Mouse (Mus musculus) embryo, embryonic 11 days (tissue): ENCODE measurements at regions not wholly inside any gene's neighbourhood (a gene's known extent, or its start where the extent isn't known, plus 50 kb on each side); places are given as distances from the start of the nearest gene placed in this dataset.
"Not testable (repeated sequence)": the region's sequence is repeated elsewhere in the genome, so short reads cannot be mapped to it uniquely, and the experiment has no call there.

Experiments
- DNase-seq: peaks from one replicate; pipeline ENCODE4 v3.0.0-alpha.2; 2015

DNA sequence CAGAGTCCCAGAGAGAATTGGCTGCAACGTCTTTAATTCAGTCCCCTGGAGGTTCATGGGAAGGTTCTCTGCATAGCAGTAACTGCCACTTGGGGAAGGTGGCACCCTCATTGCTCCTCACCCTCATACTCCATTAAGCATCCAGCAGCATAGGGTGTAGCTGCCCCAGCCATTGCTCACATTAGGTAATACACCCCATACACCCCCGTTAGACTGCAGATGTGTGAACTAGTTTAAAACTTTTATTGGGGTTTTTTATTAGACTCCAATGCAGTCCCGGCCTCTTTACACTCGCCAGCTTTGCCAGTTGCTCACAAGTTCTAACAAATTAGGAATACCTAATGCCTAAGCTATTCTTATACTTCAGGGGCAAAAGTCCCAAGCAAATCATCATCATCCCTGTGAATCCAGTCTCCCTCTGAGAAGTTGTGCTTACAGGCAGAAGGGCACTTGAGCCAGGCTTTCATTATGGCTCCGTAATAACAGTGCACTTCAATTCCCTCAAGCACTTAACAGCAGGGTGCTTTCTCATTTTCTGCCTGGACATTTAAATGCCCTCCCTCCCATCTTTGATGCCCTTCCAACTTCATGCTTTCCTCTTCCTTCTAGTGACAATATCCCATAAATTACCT lies 265.7 kb downstream of the Lyplal1 start:
- peak; percentile 10 for DNase-seq

DNA sequence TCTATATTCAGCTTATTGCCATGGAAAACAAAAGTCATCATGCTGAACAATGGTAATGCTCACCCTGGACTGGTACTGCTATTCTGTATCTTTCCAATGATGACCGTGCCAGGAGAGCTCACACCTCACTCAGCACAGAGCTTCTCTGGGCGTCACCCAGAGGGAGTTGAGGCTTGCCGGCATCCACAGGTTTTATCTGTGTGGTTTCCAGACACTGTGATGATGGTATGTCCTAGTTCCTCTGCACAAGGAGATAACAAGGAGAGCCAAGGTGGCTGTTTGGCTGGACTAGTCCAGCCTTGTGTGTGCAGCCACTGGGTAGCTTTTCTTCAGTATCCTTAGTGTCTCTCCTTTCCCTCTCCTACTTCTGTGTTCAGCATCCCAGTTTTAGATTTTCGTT lies 255.4 kb downstream of the Lyplal1 start:
- no peak for DNase-seq

DNA sequence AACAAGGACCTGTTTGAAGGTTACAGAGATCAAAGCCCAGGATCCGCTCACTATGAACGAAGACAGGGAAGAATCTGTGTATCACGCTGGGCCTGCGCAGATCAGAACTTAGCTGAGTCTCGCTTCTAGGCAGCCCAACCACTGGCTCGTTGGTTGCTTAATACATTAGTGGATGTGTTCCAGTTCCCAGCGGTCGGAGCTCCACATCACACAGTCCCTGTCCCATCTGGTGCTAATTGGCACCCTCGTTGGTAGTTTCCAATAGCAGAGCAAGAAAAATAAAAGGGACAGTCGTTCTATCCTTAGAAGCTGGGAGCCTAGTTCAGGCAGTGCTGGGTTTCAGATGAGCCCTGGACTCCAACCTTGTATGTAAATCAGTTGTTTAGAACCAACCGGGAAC lies 251.2 kb downstream of the Lyplal1 start:
- no peak for DNase-seq

DNA sequence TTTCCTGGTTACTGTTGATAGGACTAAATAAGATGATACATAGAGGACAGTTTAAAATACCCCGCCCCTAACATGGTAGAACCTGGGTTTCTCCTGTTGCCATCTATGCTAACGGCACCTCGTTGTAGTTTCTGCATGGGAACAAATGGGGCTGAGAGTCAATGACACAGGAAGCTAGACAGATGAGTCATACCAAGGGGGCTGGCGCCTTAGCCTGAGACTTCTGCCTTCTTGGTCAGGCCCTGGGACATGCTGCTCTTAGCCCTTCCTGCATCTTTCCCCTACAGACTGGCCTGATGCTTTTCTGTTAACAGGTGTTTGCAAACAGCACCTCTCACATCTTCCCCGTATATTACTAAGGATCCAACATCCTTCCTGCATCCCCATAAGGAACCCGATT lies 250.5 kb downstream of the Lyplal1 start:
- DNase-seq = no peak

DNA sequence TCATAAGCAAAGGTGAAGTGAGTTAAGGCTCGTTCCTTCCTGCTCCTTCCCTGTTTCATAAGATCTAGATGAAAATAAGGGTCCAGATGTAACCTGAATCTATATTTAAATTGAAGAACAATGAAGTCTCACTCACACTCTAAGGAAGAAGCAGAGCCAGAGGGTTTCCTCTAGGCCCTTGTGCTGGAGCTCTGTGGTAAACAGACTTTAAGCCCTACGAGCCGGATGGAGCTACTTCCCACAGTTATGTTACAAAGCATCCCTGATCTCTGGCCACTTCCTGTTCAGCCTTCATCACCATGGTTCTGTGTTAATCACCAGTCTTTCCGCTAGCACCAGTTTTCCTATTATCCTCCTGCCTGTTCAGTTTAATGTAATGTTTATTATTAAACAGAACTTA lies 250.1 kb downstream of the Lyplal1 start:
- DNase-seq = no peak

DNA sequence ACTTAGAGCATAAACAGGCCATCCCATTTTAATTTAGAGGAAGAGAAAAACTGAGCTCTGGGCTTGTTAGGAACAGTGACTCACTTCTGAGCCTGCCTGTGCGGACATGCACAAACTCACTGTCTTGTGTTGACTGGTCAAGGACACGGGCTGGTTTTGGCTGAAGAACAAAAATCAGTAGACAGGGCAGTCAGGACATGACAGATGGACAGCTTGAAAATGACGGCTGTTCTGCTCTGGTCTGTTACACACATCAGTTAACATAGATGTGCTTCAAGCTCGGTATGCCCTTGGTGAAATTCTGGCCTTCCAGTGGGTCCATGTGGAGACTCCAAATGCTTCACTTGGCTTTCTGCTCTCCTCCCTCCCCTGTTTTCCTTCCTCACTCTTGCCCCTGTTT lies 248.4 kb downstream of the Lyplal1 start:
- DNase-seq = no peak

GRCm38 (mm10) chr1:185887031-185887430 lies 230.1 kb downstream of the Lyplal1 start:
- no peak for DNase-seq

- no peak for DNase-seq
Observed at GRCm38 (mm10) chr1:185891814-185892213, 225.3 kb downstream of the Lyplal1 start.

DNA sequence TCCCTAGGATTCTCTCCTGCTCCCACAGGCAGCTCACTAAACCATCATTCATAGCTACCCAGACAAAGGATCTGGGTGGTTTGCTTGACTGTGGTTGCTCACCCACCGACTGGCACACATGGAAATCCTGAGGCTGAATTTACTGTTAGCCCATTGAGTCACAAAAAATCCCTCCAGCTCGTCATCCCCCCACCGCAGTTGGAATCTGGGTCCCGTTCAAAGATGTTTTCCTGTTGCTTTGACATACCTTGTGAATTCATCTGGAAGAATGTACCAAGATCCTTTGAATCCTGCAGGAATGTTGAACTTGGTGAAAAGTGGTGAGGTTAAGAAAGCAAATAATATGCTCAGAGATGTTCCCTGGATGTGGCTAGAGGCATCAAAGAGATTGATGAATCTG lies 223.7 kb downstream of the Lyplal1 start:
- no peak for DNase-seq

GRCm38 (mm10) chr1:185898475-185898874 lies 218.6 kb downstream of the Lyplal1 start:
- peak; percentile 53 for DNase-seq

GRCm38 (mm10) chr1:185900316-185900715 lies 216.8 kb downstream of the Lyplal1 start:
- DNase-seq = no peak

DNA sequence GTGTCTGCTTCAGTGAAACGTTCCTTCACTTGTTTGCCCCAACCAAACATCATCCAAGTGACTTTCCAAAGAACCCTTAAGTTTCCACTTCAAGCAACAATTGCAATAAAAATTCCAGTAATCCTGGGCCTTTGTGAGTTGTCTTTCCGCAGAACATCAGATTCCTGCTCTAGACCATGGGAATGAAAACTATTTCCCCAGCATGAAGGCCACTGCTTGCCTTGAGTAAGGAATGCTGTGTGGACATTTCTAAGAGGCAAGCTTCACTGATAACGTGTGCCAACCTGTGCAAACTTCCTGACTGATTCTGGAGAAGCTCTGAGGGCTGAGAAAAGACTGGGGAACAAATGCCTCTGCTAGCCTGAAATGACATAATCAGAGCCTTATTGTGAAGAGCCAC lies 214.7 kb downstream of the Lyplal1 start:
- DNase-seq = no peak

DNA sequence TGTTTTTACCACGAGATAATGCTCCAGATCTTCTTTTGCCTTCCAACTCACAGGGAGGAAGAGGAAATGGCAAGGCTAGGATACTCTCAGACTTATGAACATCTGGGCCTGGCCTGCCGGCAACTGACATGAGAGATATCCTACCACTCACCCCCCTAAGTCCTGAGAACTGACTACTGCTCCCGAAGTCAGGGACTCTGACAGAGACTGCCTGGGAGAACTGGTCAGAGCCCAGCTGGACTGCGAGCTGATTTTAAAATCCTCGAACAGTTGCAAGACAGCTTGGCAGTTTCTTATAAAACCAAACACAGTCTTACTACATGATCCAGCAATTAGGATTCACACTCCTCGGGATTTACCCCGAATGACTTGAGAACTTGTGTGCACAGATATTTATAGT lies 211.4 kb downstream of the Lyplal1 start:
- no peak for DNase-seq

- no peak for DNase-seq
Observed at GRCm38 (mm10) chr1:185915579-185915978, 201.5 kb downstream of the Lyplal1 start.

- no peak for DNase-seq
Observed at GRCm38 (mm10) chr1:185918663-185919062, 198.4 kb downstream of the Lyplal1 start.

GRCm38 (mm10) chr1:185923723-185924122 lies 193.4 kb downstream of the Lyplal1 start:
- DNase-seq = no peak

DNA sequence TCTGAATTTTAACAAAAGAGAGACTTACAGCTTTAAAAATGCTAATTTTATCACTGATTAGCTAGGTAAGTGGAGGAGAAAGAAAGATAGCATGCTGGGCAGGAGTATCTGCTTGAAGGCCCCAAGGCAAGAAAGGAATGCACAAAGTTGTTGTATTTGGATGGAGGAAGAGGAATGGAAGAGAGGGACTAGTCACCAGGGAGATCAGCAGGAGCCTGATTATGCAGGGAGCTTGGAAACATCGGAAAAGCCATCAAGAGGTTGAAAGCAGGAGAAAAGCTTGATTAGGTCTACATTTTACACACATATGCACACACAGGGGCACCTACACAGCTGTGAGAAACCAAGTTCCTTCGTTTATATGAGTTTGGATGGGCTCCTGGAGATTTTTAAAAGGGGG lies 188.1 kb downstream of the Lyplal1 start:
- DNase-seq = no peak

- DNase-seq = no peak
Observed at GRCm38 (mm10) chr1:185929761-185930160, 187.3 kb downstream of the Lyplal1 start.

GRCm38 (mm10) chr1:185933623-185934022 lies 183.5 kb downstream of the Lyplal1 start:
- DNase-seq = no peak

DNA sequence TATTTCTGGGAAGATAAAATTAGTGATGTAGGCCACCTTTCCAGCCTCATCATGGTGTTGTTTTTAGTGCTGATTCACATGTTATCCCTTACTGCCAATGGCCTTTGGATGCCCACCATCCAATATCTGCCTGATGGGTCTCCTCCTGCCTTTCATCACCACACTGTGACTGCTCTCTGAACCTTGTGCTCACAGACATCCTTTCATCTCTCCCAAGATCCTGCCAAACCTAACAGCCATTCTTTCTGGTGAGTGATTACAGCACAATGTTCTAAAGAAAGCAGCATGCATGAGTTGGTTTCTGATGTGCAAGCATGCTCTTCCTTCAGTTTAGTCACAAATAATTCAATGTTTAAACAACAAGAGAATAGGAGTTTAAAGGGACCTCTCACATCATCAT lies 180.1 kb downstream of the Lyplal1 start:
- no peak for DNase-seq

- no peak for DNase-seq
Observed at GRCm38 (mm10) chr1:185939914-185940313, 177.2 kb downstream of the Lyplal1 start.

DNA sequence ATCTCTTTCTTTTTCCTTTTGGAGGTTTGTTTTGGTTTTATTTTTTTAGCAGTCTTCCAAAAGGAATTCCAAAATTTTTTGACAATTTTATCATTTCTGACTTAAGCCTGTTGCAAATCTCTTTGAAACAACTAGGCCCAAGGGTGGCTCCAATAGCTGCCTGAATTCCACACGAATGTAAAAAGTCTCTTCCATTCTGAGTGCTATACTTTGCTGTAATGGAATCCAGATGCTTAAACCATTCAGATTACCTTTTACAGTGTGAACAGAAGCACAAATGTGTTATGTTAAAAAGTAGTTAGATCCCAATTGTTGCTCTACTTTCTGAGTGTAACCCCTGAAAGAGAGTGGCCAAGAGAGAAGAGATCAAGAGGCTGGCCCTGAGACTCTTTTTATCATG lies 176.6 kb downstream of the Lyplal1 start:
- peak; percentile 20 for DNase-seq

DNA sequence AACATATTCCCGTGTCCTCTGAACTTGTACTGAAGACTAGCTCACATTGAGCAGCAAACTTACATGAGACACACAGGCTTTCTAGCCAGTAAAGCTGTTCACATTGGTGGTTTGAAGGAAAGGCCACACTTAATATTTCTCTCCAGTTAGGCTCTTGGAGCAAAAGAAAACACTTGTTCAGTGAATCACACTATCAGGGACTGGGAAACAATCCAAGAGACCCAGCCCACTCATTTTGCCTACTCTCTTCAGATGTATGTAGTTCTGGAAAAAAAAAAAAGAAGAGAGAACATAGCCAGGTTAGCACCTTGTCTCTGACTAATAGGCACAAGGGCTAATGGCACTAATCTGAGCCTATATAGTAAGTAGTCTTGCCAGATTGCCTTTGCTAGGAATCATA lies 165.9 kb downstream of the Lyplal1 start:
- no peak for DNase-seq

GRCm38 (mm10) chr1:185955821-185956220 lies 161.3 kb downstream of the Lyplal1 start:
- not testable (repeated sequence) for DNase-seq

- DNase-seq = no peak
Observed at GRCm38 (mm10) chr1:185957557-185957956, 159.6 kb downstream of the Lyplal1 start.

GRCm38 (mm10) chr1:185958276-185958675 lies 158.8 kb downstream of the Lyplal1 start:
- DNase-seq = peak; percentile 20
